Mouse (Mus musculus): ENCODE results near the gene Zfp382.
"Not testable (repeated sequence)": the region's sequence is repeated elsewhere in the genome, so short reads cannot be mapped to it uniquely, and the experiment has no call there.

The Zfp382 gene

DNA sequence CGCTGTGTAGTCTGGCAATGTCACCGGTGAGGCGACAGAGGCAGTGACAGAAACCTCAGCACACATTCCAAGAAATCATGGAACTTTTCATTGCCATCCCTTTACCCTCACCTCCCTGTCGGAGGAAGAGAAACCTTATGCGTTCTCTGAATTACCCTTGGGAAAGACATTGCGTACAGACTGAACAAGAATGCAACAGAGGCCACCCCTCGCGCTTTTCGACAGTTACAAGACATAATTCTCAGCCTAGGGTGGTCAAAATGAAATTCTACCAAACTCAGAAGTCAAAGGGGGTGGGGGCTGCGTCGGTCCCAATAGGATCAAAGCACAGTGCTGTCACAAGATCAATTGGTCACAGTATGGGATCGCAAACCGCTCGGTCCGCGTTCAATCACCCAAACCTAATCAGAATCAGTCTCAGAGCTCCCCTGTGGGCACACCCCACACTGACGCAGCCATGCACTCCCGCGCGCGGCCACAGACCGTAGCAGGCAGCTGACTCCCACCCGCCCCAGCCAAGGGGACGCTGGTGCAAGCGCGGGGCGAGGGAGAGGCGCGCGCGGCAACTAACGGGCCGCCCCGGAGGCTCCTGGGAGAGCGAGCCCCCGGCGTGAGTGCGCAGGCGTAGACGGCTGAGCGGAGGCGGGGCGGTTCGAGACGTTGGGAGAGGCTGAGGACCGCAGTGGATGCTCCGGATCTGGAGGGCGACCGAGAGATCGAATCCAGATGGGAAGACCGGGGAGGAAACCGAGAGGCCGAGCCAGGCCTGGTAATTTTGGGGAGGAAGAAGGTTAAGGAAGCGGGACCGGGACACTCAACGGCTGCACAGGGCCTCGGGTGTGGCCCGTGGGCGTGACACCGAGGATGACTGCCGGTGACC, at the start of gene Zfp382:
Gene Zfp382 (plus strand): TSS at position 635 of the 880 bp plus-strand sequence.
- DNase-seq = peak; percentile 86 to 92

DNA sequence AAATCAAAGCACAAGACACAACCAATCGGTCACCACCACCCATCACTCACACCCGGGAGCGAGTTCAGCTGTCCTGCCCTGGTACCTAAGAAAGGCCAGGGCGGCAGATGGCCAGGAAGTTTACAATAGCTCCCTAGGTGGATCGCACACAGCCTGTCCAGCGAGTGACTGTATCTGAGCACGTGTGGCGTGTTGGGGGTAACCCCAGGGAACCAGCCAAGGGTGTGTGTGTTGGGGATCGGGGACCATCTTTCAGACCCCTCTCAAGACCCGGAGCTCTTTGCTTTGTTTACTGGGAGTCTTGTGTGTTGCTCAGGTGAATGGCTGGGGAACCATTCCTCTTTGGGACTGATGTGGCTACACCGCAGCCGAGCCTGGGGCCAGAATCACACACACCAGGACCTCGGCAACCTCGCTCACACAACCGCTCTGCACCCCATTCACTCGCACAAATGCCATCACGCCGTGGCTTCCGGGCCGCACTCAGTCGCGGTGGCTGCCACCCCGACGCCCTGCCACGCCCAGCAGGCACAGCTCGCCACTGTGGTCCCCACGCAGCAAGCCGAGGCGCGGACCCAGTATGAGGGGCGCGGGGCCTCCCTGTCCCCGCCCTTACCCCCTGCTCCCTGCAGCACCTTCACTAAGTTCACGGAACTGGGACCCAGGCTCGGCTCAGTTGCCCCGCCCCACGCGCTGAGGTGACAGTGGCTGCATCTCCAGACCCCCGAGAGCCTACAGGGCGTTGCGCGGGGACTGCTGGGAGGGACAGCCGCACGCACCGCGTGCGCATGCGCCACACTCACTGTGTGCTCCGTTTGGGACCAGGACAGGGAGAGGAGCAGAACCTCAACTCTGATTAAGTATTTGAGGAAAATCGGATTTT, 49.4 kb upstream of the Zfp382 start, which contains the start of gene Zfp82:
Gene Zfp82 (minus strand): TSS at position 755 of the 883 bp plus-strand sequence.
- peak; percentile 79 to 87 for DNase-seq

DNA sequence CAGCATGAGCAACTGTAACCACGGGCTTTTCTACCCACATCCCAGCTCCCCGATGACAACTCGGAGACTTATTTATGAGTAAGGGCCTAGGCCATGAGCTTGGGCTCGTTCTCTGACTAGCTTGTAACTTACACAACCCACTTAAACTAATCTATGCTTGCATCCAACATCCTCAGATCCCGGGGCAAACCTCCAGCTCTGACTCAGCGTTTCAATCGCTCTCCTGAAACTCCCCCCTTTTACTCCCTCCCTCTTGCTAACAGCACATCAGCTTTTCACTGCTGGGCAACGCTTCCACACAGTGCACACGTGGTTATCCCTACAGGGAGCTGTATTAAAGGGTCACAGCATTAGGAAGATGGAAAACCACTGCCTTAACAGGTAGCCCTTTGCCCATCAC, 35.2 kb upstream of the Zfp382 start:
- no peak for DNase-seq

DNA sequence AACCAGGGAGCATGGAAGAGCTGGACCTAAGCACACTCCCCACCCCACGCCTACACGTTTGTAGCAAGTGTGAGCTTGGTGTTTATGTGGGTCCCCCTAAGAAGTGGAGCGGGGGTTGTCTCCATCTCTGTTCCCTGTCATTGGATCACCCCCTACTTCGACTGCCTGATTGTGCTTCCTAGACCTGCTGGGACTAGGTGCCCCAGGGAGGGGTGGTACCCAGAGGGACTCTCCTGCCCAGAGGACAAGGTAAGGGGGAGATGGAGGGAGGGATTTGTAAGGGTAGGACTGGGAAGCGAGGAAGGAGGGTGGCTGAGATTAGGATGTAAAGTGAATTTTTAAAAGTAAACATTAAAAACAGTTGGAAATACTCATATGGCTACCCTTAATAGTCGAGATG, 32.3 kb upstream of the Zfp382 start:
- no peak for DNase-seq

DNA sequence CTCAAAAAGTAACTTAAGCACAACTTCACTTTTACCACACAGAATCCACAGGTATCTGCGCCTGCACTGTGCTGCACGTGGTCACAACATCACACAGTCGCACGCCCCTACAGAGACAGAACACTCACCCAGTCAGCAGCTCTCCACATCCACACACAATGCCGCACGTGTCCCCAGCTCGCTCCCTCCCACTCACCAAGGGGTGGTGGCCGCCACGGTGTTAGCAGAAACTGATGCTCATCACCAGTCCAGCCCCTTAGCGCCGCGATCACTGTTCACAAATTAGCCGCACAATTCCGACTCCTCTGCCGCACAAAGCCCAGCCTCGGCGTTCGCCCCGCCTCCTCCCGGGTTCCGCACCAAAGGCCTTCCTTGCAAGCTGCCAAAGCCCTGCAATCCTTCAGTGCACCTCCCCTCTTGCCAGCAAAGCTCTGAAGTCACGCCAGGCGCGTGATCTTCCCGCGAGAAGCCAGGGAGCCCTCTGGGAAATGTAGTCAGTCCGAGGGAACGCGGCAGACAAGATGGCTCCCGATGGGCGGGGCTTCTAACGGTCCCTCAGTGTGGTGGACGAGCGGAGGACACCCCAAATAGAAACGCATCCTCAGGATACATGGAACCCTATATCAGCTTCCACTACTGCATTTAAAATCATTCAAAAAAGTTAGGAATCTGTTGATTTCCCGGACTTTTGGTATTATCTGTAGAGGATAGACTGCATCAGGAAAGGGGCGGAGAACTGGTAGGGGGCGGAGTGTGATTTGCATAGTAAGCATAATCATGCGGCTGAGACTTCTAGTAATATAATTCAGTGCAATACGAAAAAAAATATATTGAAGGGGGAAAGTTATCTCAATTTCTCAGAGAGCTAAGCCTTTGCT, 31.4 kb upstream of the Zfp382 start, which contains the start of the genes Gm26920 and Zfp566:
Gene Gm26920 (minus strand): TSS at position 319 of the 878 bp plus-strand sequence.
Gene Zfp566 (minus strand): TSS at position 436 of the 878 bp plus-strand sequence.
- peak; percentile 98 for DNase-seq

DNA sequence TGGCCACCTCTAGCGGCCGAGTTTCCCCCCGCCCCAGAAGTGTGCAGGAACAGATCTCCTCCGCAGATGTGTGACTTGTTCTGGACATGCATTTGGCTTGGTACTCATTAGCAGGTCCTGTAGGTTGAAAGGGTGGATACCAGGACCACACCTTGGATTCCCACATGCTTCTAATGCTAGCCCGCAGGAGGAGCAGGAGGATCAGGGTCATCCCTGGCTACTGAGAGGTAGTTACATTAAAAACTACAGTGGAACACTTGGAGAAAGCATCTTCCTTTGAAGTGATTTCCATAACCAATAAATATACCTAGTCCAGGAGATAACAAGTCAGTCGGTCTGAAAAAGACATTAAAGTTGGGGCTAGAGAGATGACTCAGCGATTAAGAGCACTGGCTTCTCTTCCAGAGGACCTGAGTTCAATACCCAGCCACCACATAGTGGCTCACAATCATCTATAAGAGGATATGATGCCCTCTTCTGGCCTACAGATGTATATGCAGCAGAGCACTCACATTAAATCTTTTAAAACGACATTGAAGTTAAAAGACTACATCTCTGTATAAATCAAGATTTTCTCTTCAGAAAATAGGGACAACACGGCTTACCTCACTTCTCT, 30.7 kb upstream of the Zfp382 start:
- DNase-seq = no peak

DNA sequence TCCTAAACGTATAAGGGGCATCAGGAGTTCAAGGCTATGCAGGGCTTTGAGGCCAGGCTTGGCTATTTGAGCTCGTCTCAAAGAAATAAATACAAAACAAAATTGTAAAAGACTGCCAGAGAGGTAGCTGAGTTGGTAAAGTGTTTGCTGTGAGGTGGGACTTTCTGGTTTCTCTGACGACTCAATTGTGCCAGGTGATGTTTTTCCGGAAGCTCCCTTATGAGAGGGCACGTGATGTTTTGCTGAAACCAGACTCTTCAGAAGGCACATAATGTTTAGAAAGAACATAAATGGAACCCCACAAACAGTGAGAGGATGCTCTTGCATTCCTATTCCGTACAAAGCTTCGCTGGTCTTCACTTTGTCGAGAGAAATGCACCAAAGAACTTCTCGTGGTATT, 29.1 kb upstream of the Zfp382 start:
- DNase-seq = no peak

DNA sequence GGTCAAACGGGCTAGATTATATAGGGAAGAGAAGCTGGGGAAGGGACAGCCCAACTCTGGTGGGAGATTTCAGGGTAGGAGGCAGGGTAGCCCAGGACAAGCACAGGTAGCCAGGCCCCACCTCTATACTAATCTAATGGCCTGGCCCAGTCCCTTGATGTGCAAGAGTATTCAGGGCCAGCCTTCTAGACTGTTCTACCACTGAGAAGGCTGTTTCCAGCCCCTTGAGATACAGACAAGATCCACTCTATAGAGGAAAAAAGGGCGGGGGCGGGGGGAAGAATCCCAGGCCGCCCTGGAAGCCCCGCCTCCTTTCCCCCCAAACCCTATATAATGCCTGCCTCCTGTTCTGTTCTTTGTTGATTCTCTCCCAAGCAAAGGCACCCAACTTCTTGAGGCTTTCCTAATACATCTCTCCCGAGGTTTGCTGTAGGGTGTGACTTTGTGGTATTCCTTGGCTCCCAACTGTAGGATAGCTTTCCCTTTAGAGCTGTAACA, 27.8 kb upstream of the Zfp382 start:
- DNase-seq = no peak

DNA sequence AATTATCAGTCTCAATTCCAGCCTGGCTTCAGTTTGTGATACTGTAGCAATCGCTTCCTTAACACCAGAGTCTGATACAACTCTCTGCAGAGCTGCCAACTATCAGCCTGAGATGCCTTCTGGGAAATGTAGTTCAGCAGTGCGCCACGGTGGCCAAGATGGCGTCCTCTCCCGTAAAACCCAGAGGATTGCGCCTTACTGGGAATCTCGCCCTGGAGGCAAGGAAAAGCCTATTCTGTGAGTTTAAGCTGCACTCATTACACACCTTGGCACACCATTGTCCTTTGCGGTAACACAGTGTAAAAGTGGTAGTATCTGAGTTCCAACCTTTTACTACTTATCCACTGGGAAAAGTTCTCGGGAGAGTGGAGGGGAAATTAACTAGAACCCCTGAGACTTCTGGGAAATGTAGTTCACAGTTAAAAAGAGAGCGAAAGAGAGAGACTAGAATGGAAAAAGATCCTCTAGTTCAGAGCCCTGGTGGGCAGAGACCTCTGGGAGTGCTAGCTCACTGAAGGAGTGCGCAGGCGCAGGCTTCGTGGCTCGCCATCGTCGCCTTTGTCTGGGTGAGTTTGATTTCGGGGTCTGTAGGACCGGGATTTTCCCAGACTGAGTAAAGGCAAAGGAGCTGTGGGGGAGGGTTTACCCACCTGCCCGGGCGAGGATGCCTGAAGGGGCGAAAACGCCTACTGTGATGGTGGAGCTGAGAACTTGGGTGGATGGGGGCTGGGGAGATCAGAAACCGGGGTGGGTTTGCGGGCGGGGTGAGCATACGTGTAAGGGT, 26.9 kb upstream of the Zfp382 start, which contains the start of gene Zfp260:
Gene Zfp260 (plus strand): TSS at position 132 of the 784 bp plus-strand sequence.
- DNase-seq = peak; percentile 92 to 93

DNA sequence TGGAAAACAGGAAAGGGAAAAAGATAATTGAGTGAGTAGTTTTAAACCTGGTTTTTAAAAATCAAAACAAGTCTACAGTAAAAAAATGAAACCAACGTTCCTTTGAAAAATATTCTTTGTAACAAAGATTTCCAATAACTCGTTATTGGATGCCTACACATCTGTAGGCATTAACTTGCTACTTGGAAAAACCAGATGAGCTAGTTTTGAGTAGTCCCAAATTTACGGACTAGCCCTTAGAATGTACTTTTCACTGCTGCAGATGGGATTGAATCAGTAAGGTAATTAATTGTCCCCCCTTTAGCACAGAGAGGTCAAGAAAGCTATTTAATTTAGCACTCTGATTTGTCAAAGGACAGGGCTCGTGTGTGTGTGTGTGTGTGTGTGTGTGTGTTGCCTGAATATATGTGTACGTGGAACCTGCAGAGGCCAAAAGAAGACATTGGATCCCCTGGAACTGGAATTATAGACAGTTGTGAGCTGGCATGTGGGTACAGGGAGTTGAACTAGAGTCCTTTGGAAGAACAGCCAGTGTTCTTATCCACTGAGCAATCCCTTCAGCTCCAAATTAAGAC, 26.1 kb upstream of the Zfp382 start:
- no peak for DNase-seq

DNA sequence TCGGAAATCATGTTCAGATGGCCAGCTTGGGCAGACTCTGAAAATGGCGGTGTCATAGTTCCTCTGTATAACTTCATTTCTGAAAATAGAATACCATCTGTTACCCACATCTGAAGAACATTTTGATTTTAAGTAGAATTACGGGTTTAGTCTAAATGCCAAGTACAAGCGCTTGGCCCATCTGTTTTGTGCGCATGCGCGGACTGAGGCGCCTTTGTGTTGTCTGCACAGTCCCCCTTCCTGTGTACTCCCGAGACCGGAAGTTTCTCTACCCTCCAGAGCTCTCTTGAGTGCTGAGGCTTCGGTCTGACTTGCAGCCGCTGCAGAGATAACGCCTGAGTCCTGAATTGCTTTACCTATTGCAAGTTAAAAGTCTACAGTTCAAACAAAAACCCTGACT, 22.4 kb upstream of the Zfp382 start:
- no peak for DNase-seq

DNA sequence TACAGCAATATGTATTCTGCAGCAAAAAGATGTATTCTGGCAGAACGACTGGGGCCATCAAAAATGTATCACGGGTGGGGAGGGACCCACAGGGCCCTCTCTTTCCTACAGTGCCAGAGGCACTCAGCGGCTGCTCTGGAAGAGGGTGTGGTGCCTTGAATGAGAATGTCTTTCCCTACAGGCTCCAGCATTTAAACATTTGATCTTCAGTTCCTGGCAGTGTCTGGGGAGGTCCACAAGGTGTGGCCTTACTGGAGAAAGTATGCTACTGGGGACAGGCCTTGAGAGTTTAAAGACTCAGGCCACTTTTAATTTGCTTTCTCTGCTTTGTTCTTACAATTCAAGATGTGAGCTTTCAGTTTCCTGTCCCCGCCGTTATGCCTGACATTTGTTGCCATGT, 5.7 kb upstream of the Zfp382 start:
- DNase-seq = no peak

DNA sequence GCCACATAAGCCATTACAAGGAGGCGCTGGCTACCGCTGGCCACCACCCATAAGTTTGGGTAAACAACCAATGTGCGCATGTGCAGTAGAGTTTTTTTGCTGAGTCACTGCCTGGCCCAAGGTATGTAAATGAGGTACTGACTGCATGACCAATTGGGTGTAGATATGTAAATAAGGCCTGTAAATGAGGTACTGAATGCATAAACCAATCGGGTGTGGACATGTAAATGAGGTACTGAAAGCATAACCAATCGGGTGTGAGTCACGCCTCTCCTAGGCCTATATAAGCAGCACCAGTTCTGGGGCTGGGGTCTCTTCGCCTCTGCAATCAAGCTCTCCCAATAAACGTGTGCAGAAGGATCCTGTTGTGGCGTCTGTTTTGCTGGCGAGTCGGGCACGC, 3.8 kb upstream of the Zfp382 start:
- DNase-seq = not testable (repeated sequence)

DNA sequence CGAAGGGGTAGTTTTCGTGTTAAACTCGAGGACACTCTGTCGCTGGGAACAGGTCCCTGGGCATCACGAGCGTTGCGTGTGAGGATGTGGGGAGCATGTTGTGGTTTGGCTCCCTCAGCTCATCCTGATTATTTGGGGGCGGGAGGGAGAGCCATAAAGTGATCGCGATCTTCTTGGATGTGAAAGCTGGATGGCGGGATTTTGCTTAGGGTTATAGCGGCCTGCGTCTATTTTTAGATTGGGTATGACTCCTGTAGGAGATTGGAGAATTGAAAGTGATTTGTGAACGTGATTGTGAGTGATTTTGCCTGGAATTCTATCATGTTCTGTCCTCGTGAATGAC, 417 bp downstream of the Zfp382 start:
- no peak for DNase-seq

DNA sequence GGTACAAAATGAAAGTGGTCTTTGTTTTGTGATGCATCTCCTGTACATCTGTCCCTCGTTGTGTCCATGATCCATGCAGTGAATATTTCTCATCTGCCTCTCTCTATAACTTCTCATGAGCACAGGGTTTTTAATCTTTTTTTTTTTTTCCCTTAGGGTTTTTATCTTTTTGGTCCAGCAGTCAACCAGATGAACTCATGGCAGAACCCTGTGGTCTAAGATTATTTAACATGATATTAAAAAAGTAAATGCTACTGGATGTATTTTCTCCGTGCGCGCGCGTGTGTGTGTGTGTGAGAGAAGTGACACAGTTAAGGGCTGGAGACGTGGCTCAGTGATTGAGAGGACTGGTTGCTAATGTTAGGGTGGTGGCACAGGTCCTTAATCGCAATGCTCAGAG, 8.2 kb downstream of the Zfp382 start:
- DNase-seq = no peak

DNA sequence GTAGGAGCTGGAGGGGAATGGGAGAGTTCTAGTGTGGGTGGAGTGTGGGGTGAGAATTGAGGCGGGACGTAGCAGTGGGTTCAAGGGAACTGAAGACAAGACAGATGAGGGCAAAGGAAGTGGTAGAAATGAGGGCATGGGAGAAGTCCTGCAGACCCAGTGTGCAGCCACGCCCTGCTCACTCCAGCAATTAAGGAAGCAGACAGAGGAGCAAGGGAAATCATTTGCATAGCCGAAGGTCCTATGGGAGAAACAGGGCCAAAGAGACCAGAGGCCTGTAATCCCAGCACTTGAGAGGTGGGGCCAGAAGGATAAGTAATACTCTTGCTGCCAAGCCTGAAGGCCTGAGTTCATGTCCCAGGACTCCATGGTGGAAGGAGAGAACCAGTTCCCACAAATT, 10.7 kb downstream of the Zfp382 start:
- DNase-seq = no peak

DNA sequence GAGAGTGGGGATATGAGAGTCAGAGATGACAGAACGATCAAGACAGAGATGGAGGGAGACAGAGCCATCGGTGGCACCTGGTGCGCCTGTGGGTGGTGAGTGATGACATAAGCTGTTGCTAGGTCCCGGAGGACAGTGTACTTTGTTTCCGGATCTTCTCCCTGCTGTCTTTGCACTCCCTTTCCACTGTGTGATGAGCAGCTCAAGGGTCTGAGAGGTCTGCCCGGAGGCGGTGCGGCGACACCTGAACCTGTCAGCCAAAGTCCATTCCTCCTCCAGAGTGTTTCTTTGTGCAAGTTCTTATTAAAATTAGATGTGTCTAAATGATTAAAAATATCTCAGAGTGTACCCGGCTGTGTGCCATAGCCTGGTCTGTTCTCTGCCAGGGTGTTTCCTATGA, 15.1 kb downstream of the Zfp382 start:
- DNase-seq = peak in 1 of 2 experiments; percentile 45

DNA sequence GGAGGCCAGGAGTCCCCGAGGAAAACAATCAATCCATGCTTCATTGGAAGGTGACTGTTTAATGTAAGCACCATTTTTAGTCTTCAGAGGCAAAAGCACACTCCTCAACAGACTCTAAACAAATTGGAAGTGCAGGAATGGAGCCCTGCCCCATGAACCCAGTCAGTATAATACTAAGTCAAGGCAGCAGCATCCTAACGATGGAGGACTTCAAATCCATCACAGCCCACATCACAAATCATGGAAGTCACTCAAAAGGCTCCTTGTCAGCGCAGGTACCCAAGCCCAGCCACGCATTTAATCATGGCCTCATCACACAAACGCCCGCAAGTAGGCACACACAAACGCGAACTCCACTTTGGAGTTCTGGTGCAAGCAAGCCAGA, 21.4 kb downstream of the Zfp382 start:
- DNase-seq = no peak

DNA sequence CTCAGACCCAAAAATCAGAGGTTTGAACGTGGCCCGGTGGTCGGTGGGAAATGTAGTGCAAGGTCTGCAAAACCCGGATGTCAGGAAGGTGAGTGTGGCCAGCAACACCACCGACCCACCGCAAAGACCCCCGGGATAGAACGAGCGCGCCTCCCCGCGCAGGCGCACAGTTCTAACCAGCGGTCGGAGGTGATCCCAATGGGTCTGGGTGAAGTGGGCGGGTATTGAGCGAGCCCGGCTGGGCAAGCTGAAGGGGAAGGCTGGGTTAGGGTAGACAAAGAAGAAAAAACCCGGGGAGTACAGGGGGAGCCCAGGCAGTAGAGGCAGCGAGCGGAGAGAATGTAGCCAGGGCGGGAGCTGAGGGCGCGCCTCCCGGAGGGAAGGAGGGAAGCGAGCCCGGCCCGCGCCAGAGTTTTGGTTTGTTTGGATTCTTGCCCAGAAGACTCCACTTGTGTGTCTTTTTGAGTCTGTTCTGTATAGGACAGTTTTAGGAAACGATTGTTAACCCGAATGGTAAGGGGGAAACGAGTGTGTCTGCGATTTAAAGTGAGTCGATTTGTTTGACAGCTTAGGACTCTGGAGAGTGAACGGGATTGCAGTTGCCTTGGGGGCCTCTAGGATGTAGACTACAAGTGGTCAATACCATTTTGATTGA, 21.9 kb downstream of the Zfp382 start:
- peak; percentile 45 to 71 for DNase-seq

DNA sequence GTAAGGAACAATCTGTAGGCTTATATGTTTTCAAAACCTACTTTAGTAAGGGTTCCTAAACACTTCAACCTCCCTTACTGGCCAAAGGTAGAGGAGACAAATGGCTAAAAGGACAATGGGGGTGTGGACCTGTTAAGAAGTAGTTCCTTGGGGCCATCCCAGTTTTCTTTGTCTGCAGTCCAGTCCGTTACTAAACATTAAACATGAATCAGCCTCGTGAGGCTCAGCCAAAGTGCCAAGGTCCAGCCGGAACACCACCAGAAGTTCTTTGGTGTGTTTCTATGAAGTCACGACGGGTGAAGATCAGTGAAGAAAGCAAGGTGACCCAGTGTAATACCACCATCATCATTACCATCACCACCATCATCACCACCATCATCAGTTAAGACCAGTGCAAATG, 25.3 kb downstream of the Zfp382 start:
- no peak for DNase-seq
